Mouse (Mus musculus): ENCODE measurements around the gene Cdk12.

DNA sequence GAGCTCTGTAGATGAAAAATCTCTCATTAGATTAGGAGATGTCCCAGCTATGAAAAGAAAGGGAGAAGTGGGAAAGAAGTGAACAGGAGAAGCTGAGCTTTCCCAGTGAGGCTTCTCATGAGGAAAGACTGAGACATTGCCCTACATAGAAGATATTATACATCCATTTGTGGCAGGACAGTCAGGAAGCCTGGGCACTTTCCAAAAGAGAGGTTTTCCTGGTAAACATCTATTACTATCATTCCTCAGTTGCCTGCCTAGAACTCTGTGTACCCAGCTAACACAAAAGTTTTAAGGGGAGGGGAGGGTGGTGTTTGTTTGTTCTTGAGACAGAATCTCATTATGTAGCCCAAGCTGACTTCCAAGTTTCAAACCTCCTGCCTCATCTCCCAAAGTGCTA lies 67.6 kb downstream of the Cdk12 start:
- TF ChIP-seq CTCF (conservative IDR thresholded peaks at IDR 0.05 in 1 of 2, IDR thresholded peaks at IDR 0.05 in 1 of 2; ENCODE audit: low read depth in 2 of 2, low read length in 2 of 2) (no peak), USF1 (IDR thresholded peaks at IDR 0.05; ENCODE audit: low read depth, low read length) (no peak), ZC3H11A (IDR thresholded peaks at IDR 0.05; ENCODE audit: low read depth, low read length) (no peak)
